Mouse (Mus musculus) stomach, embryonic 16.5 days (tissue): Measurements from ENCODE around the gene Cd207. TPM values are rescaled to one million over a fixed set of nuclear protein-coding genes. Genes with fewer than 3 reads are reported as not detected.
A peak's percentile ranks its signal among the peaks of the same experiment; 100 is the strongest.

Experiments
- ATAC-seq: fragments of 200-750 bp; cut with Nextera tagmentation; 2 replicates; pipeline ENCODE4 v1.8.0; 2017; ENCODE audit warnings: moderate number of reproducible peaks, moderate TSS enrichment; ENCODE audit not compliant: insufficient read depth, low FRiP score
- H3K27ac ChIP-seq: fragments of 300-500 bp; sonication (generic); 2 replicates; pipeline ENCODE4 v1.5.1; 2014; ENCODE audit warnings: low read length
- H3K27me3 ChIP-seq: fragments of 300-500 bp; sonication (generic); 2 replicates; pipeline ENCODE4 v1.6.1; 2014; ENCODE audit warnings: low read length, control low read depth, mixed read lengths; ENCODE audit not compliant: control insufficient read depth, insufficient read depth
- H3K36me3 ChIP-seq: fragments of 300-500 bp; sonication (generic); 2 replicates; pipeline ENCODE4 v1.6.1; 2014; ENCODE audit warnings: low read length; ENCODE audit not compliant: control insufficient read depth, insufficient read depth
- H3K4me1 ChIP-seq: fragments of 300-500 bp; sonication (generic); 2 replicates; pipeline ENCODE4 v1.6.1; 2014; ENCODE audit warnings: low read length, control low read depth, mixed read lengths; ENCODE audit not compliant: control insufficient read depth, insufficient read depth
- H3K4me2 ChIP-seq: fragments of 300-500 bp; sonication (generic); 2 replicates; pipeline ENCODE4 v1.6.1; 2014; ENCODE audit warnings: low read depth, low read length, mixed read lengths
- H3K4me3 ChIP-seq: fragments of 300-500 bp; sonication (generic); replicated peaks from 2 replicates; pipeline ENCODE4 v1.5.1; 2014; ENCODE audit warnings: mild to moderate bottlenecking, low read length
- H3K9ac ChIP-seq: fragments of 300-500 bp; sonication (generic); 2 replicates; pipeline ENCODE4 v1.6.1; 2014; ENCODE audit warnings: low read length
- H3K9me3 ChIP-seq: fragments of 300-500 bp; sonication (generic); replicated peaks from 2 replicates; pipeline ENCODE4 v1.6.1; 2016; ENCODE audit warnings: low read length, control low read depth; ENCODE audit not compliant: control insufficient read depth
- WGBS: fragments of 180-500 bp; shearing (Covaris S2); extraction: QIAGEN DNeasy Blood & Tissue Kit; methylation state at CpG from one replicate; pipeline ENCODE4 v1.1.7; 2014; 5-methylcytosine and 5-hydroxymethylcytosine counted together
- polyA plus RNA-seq: library from polyadenylated mRNA; unstranded; fragments of >200 nt; fragmentation: Nextera tagmentation; extraction: Ambion mirVana; gene quantifications from 2 replicates; pipeline ENCODE4 v1.2.1, GENCODE M21; 2015

The Cd207 gene
- polyA plus RNA-seq, 1 experiment from 2014 or later, result 0.17 TPM

- peak within 1 kb of the TSS; percentile 31; the same call in 1 of the 2 replicates for H3K9ac ChIP-seq
- peak within 1 kb of the TSS; percentile 44 for H3K4me3 ChIP-seq
- under 1% methylated on average over 46 of the region's 46 CpGs for WGBS
- no peaks in the 10 kb centered on the region for H3K36me3 ChIP-seq
- no peak within 1 kb of the TSS for H3K27ac ChIP-seq
- peak; percentile 89; the same call in 1 of the 2 replicates for ATAC-seq
- H3K4me2 ChIP-seq, result peak within 1 kb of the TSS; percentile 61
- peaks cover 16% of the 10 kb centered on the region; the same call in 1 of the 2 replicates for H3K4me1 ChIP-seq
- no peaks in the 10 kb centered on the region for H3K9me3 ChIP-seq
- peaks cover 98% of the 10 kb centered on the region for H3K27me3 ChIP-seq
Measured at GRCm38 (mm10) chr6:83711067-83711675, 33.5 kb upstream of the Cd207 start, which contains the start of gene Vax2. Vax2 (plus strand) TSS chr6:83711264.

GRCm38 (mm10) chr6:83710361-83711066 lies 32.9 kb upstream of the Cd207 start:
- Histone ChIP-seq H3K4me2 (peak overlapping the region; percentile 61), H3K36me3 (no peaks in the 10 kb centered on the region), H3K4me1 (peaks cover 16% of the 10 kb centered on the region; the same call in 1 of the 2 replicates), H3K27ac (no peak overlapping the region), H3K9ac (no peak overlapping the region), H3K4me3 (peak overlapping the region; percentile 44), H3K27me3 (peaks cover 97% of the 10 kb centered on the region), H3K9me3 (no peaks in the 10 kb centered on the region)
- under 1% methylated on average over 32 of the region's 32 CpGs for WGBS
- peak; percentile 68; the same call in 1 of the 2 replicates for ATAC-seq

GRCm38 (mm10) chr6:83707738-83708510 lies 30.3 kb upstream of the Cd207 start:
- no peak overlapping the region for H3K4me3 ChIP-seq
- H3K36me3 ChIP-seq, result no peaks in the 10 kb centered on the region
- H3K4me2 ChIP-seq, result no peak overlapping the region
- no peak for ATAC-seq
- 8% methylated on average over 6 of the region's 6 CpGs for WGBS
- no peak overlapping the region for H3K9ac ChIP-seq
- H3K27me3 ChIP-seq, result peaks cover 95% of the 10 kb centered on the region
- no peaks in the 10 kb centered on the region for H3K9me3 ChIP-seq
- peaks cover 11% of the 10 kb centered on the region; the same call in 1 of the 2 replicates for H3K4me1 ChIP-seq
- H3K27ac ChIP-seq, result no peak overlapping the region

- Histone ChIP-seq H3K9me3 (no peaks in the 10 kb centered on the region), H3K27me3 (peaks cover 87% of the 10 kb centered on the region), H3K4me1 (peaks cover 5% of the 10 kb centered on the region; the same call in 1 of the 2 replicates), H3K4me2 (no peak overlapping the region), H3K4me3 (no peak overlapping the region), H3K27ac (no peak overlapping the region), H3K36me3 (no peaks in the 10 kb centered on the region), H3K9ac (no peak overlapping the region)
- 20% methylated on average over 5 of the region's 5 CpGs for WGBS
- ATAC-seq, result no peak
Measured at GRCm38 (mm10) chr6:83704701-83705100, 27.0 kb upstream of the Cd207 start.

- no peak for ATAC-seq
- Histone ChIP-seq H3K27ac (no peak overlapping the region), H3K4me2 (no peak overlapping the region), H3K9ac (no peak overlapping the region), H3K36me3 (no peaks in the 10 kb centered on the region), H3K27me3 (peaks cover 87% of the 10 kb centered on the region), H3K4me3 (no peak overlapping the region), H3K9me3 (no peaks in the 10 kb centered on the region), H3K4me1 (peaks cover 5% of the 10 kb centered on the region; the same call in 1 of the 2 replicates)
- WGBS, result 11% methylated on average over 1 of the region's 1 CpGs
Measured at GRCm38 (mm10) chr6:83704294-83704693, 26.6 kb upstream of the Cd207 start.

GRCm38 (mm10) chr6:83703722-83704078 lies 26.0 kb upstream of the Cd207 start:
- no peak for ATAC-seq
- H3K27ac ChIP-seq, result no peak overlapping the region
- no peaks in the 10 kb centered on the region for H3K36me3 ChIP-seq
- no peak overlapping the region for H3K9ac ChIP-seq
- peaks cover 87% of the 10 kb centered on the region for H3K27me3 ChIP-seq
- no peak overlapping the region for H3K4me2 ChIP-seq
- H3K9me3 ChIP-seq, result no peaks in the 10 kb centered on the region
- H3K4me3 ChIP-seq, result no peak overlapping the region
- H3K4me1 ChIP-seq, result peaks cover 5% of the 10 kb centered on the region; the same call in 1 of the 2 replicates
- WGBS, result 2% methylated on average over 10 of the region's 10 CpGs

GRCm38 (mm10) chr6:83703000-83703721 lies 25.5 kb upstream of the Cd207 start:
- H3K9ac ChIP-seq, result no peak overlapping the region
- ATAC-seq, result no peak
- no peaks in the 10 kb centered on the region for H3K9me3 ChIP-seq
- H3K27me3 ChIP-seq, result peaks cover 87% of the 10 kb centered on the region
- H3K4me3 ChIP-seq, result no peak overlapping the region
- H3K27ac ChIP-seq, result no peak overlapping the region
- H3K4me1 ChIP-seq, result peaks cover 5% of the 10 kb centered on the region; the same call in 1 of the 2 replicates
- WGBS, result 2% methylated on average over 27 of the region's 27 CpGs
- no peak overlapping the region for H3K4me2 ChIP-seq
- no peaks in the 10 kb centered on the region for H3K36me3 ChIP-seq

- 1% methylated on average over 53 of the region's 53 CpGs for WGBS
- H3K4me3 ChIP-seq, result peak overlapping the region; percentile 3; the same call in 1 of the 2 replicates
- H3K36me3 ChIP-seq, result no peaks in the 10 kb centered on the region
- H3K9ac ChIP-seq, result no peak overlapping the region
- peaks cover 5% of the 10 kb centered on the region; the same call in 1 of the 2 replicates for H3K4me1 ChIP-seq
- no peak overlapping the region for H3K27ac ChIP-seq
- peaks cover 87% of the 10 kb centered on the region for H3K27me3 ChIP-seq
- no peaks in the 10 kb centered on the region for H3K9me3 ChIP-seq
- no peak overlapping the region for H3K4me2 ChIP-seq
- peak; percentile 33; the same call in 1 of the 2 replicates for ATAC-seq
Measured at GRCm38 (mm10) chr6:83702146-83702999, 24.7 kb upstream of the Cd207 start.
